Mouse (Mus musculus): Measurements from ENCODE around the gene Zyg11b. TPM values are rescaled to one million over a fixed set of nuclear protein-coding genes. Genes with fewer than 3 reads are reported as not detected.

Gene Zyg11b
- polyA plus RNA-seq, 1 experiment from 2014 or later: 6.3 TPM

DNA sequence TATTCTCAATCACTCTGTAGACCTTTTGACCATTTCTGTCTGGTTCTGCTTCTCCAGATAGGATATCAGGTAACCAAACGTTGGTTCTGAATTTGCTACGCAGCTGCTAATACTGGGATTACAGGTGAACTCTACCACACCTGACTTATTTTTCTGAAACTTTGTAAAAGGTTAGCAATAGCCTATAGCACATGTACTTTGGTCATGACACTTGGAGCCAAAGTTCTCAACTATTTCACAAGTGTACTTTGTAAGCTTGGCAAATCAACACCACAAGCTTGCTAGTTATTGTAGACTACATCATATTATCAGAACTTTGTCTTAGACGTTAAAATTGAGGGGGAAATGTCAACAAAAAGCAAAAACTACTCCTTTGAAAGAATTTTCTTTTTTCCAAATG, 67.2 kb downstream of the Zyg11b start:
- WGBS: 82% methylated on average over 3 of the region's 3 CpGs
- Histone ChIP-seq H3K4me2 (no peak overlapping the region), H3K9me3 (no peaks in the 10 kb centered on the region), H3K36me3 (peaks cover 77% of the 10 kb centered on the region), H3K27ac (replicated peaks) (no peak overlapping the region), H3K4me3 (no peak overlapping the region), H3K4me1 (no peaks in the 10 kb centered on the region), H3K27me3 (replicated peaks) (no peaks in the 10 kb centered on the region), H3K9ac (no peak overlapping the region)
- ATAC-seq (ENCODE audit: extremely low read depth, insufficient number of reproducible peaks, low FRiP score, low TSS enrichment): no peak

DNA sequence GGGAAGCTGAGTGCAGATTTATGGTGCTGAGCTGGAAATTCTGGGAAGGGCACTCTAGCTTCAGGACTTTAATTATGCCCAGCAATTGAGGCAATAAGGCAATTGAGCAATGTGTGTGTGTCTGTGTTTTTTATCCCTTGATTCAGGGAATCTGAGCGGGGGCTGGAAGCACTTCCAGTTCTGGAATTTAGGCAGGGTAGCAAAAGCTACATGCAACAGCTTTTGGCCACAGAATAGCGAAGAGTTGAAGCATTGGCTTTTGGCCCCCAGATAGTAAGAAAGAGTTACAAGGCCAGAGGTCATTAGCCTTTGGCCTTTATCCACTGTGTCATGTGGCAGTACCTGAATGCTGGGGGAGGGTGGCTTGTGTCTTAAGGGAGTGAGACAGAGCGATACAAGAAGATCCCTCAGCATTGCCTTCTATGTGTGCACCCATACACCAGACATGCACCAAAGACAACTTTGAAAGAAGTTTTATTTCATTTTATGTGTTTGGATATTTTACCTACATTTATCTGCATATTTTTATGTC, 75.5 kb downstream of the Zyg11b start:
- H3K4me3 ChIP-seq: no peak overlapping the region
- H3K36me3 ChIP-seq: no peaks in the 10 kb centered on the region
- no peaks in the 10 kb centered on the region for H3K9me3 ChIP-seq
- H3K27ac ChIP-seq (replicated peaks): no peak overlapping the region
- peaks cover 12% of the 10 kb centered on the region; the same call in 1 of the 2 replicates for H3K27me3 ChIP-seq (replicated peaks)
- 0 out of 2 replicates have a peak, but pooled peaks cover 3% of the 10 kb centered on the region for H3K4me1 ChIP-seq
- WGBS: 69% methylated on average over 3 of the region's 3 CpGs
- ATAC-seq (ENCODE audit: extremely low read depth, insufficient number of reproducible peaks, low FRiP score, low TSS enrichment): no peak
- H3K4me2 ChIP-seq: no peak overlapping the region
- no peak overlapping the region for H3K9ac ChIP-seq

DNA sequence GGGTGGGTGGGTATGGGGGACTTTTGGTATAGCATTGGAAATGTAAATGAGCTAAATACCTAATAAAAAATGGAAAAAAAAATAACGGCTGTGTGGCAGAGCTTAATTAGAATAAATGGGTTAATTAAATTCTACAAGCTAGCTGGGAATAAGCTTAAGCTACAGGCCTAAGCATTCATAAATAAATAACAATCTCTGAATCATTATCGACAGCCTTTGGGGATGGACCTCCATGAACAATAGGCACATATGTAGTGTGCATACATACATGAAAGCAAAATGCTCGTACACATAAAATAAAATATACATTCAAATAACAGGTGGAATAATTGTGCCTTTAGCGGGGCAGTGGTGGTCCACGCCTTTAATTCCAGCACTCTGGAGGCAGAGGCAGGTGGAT, 78.4 kb downstream of the Zyg11b start:
- no peak overlapping the region for H3K27ac ChIP-seq (replicated peaks)
- H3K9me3 ChIP-seq: no peaks in the 10 kb centered on the region
- H3K4me1 ChIP-seq: peaks cover 19% of the 10 kb centered on the region
- 83% methylated on average over 5 of the region's 5 CpGs for WGBS
- H3K36me3 ChIP-seq: no peaks in the 10 kb centered on the region
- H3K4me3 ChIP-seq: no peak overlapping the region
- ATAC-seq (ENCODE audit: extremely low read depth, insufficient number of reproducible peaks, low FRiP score, low TSS enrichment): no peak
- H3K4me2 ChIP-seq: no peak overlapping the region
- peaks cover 39% of the 10 kb centered on the region for H3K27me3 ChIP-seq (replicated peaks)
- no peak overlapping the region for H3K9ac ChIP-seq

DNA sequence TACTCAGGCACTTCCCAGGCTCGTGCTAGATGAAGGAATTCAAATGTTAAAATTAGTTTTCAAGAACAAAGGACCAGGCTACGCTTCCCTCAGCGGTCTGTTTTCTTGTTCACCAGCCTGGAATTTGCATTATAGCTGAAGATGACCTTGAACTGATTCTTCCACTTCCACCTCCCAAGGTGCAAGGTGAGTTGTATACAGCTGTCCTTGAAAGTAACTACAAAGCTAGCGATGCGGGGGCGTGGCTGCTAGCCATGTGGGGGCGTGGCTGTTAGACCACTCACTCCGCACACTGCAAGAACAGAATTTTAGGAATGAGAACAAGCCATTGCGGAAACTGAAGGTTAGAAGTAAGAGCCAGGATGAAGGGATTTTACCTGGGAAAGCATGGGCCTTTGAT, 81.9 kb downstream of the Zyg11b start:
- Histone ChIP-seq H3K4me3 (peak overlapping the region; percentile 27), H3K4me2 (peak overlapping the region; percentile 59), H3K4me1 (peaks cover 20% of the 10 kb centered on the region), H3K27ac (replicated peaks) (no peak overlapping the region), H3K9ac (0 out of 2 replicates have a peak overlapping the region, but pooled peaks have one; percentile 44), H3K9me3 (no peaks in the 10 kb centered on the region), H3K36me3 (no peaks in the 10 kb centered on the region), H3K27me3 (replicated peaks) (peaks cover 71% of the 10 kb centered on the region)
- ATAC-seq (ENCODE audit: extremely low read depth, insufficient number of reproducible peaks, low FRiP score, low TSS enrichment): no peak
- 4% methylated on average over 9 of the region's 9 CpGs for WGBS

DNA sequence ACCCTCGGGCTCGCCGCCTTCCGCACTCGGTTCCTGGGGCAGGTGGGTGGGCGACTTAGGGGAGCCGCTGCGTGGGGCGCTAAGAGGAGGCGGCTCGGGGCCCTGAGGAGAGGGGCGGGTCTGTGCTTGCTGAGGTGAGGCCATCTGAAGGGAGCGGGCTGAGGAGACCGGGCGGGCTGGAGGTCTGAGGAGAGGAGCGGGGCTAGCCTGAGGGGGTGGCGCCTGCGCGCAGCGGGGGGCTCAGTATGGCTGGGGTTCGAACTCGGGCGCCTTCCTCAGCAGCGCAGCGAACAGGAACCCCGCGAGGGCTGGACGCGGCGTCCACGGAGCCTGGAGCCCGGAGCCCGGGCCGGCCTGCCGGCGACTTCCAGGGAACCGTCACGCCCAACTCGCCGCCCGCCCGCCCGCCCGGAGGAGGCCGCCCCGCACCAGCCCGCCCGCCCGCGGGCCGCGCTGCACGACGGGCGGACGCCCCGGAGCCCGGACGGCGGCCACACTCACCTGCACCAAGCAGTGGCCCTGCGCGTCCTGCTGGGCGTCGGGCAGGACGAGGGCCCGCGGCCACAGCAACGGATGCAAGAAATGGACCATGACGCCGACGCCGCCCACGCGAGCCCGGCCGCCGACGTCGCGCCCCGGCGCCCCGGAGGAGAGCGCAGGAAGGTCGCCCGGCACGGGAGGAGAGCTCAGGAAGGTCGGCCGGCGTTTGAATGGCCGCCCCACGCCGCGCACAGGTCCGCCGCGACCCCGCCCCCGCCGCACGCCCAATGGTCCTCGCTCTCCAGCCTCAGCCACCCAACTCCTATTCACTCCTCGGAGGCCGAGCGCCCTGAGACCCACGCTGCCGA, 83.3 kb downstream of the Zyg11b start, which contains the start of gene Zyg11a:
TSS of gene Zyg11a (minus strand) at position 717 of the 848 bp plus-strand sequence.
- Histone ChIP-seq H3K27me3 (replicated peaks) (peaks cover 71% of the 10 kb centered on the region), H3K27ac (replicated peaks) (no peak within 1 kb of the TSS), H3K9ac (peak within 1 kb of the TSS; percentile 55), H3K4me3 (peak within 1 kb of the TSS; percentile 56), H3K4me2 (peak within 1 kb of the TSS; percentile 77), H3K36me3 (no peaks in the 10 kb centered on the region), H3K9me3 (no peaks in the 10 kb centered on the region), H3K4me1 (peaks cover 20% of the 10 kb centered on the region)
- no peak; the same call in 1 of the 2 replicates for ATAC-seq (ENCODE audit: extremely low read depth, insufficient number of reproducible peaks, low FRiP score, low TSS enrichment)
- WGBS: 2% methylated on average over 80 of the region's 107 CpGs

DNA sequence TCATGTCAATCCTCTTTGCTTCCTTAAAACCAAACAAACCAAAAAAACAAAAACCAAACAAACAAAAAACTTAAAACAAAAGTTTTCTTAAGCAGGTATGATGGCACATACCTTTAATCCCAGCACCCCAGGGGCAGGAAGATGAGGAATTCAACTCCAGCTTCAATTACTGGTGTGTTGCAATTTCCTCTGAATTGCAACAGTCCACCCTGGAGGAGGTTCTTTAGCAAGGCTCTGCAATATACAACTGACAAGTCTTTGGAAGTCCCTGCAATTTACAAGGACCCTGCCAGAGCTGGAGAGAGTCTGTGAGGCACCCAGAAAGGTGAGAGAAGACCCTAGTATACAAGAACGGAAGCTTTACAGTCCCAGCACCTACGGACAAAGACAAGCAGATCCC, 87.9 kb downstream of the Zyg11b start:
- WGBS: 77% methylated on average over 2 of the region's 2 CpGs
- H3K27me3 ChIP-seq (replicated peaks): peaks cover 37% of the 10 kb centered on the region
- no peak overlapping the region for H3K4me3 ChIP-seq
- H3K27ac ChIP-seq (replicated peaks): no peak overlapping the region
- no peaks in the 10 kb centered on the region for H3K9me3 ChIP-seq
- H3K36me3 ChIP-seq: no peaks in the 10 kb centered on the region
- H3K4me2 ChIP-seq: no peak overlapping the region
- H3K9ac ChIP-seq: no peak overlapping the region
- H3K4me1 ChIP-seq: peaks cover 8% of the 10 kb centered on the region
- ATAC-seq (ENCODE audit: extremely low read depth, insufficient number of reproducible peaks, low FRiP score, low TSS enrichment): no peak

DNA sequence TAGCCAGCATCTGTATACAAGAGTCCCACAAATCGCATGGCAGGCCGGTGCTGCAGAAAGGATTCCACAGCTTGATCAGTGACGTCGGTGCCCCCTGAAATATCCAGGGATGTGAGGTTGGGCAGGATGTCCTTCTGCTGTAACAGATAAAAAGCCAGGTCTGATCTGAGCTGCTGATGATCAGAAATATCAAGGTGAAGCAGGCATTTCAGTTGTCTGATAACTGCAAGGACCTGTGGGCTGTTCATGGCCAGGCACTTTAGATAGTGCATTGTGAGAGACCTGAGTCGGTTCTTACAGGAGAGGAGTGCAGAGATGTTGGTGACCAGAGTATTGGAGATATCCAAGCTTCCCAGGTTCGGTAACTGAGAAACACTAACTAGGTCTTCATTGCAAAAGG, 96.3 kb downstream of the Zyg11b start:
- no peak for ATAC-seq (ENCODE audit: extremely low read depth, insufficient number of reproducible peaks, low FRiP score, low TSS enrichment)

DNA sequence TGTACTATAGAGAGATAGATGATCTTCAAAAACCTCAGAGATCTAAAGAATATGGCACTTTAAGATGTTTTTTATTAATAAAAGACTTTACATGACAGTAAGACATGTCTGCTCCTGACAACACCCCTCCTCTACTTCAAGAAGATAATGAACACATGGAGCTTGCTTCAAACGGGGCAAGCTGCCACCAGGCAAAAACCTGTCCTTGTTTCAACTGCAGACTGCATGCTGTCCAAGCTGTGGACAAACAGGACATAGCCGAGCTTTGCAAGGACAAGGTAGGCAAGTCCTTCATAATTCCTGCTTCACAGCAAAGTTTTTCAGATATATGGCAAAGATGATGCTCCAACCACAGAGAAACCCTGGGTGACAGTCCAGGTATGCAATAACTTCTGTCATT, 101.7 kb downstream of the Zyg11b start:
- H3K4me3 ChIP-seq: no peak overlapping the region
- 50% methylated on average over 2 of the region's 2 CpGs for WGBS
- no peaks in the 10 kb centered on the region for H3K27me3 ChIP-seq (replicated peaks)
- no peak overlapping the region for H3K27ac ChIP-seq (replicated peaks)
- no peaks in the 10 kb centered on the region for H3K4me1 ChIP-seq
- no peak overlapping the region for H3K4me2 ChIP-seq
- ATAC-seq (ENCODE audit: extremely low read depth, insufficient number of reproducible peaks, low FRiP score, low TSS enrichment): no peak
- no peak overlapping the region for H3K9ac ChIP-seq
- no peaks in the 10 kb centered on the region for H3K36me3 ChIP-seq
- H3K9me3 ChIP-seq: no peaks in the 10 kb centered on the region

More for the DNA sequence above, 96.3 kb downstream of the Zyg11b start:
- Histone ChIP-seq H3K36me3 (no peaks in the 10 kb centered on the region), H3K4me3 (no peak overlapping the region), H3K27ac (replicated peaks) (no peak overlapping the region), H3K9me3 (no peaks in the 10 kb centered on the region), H3K9ac (no peak overlapping the region), H3K4me1 (no peaks in the 10 kb centered on the region), H3K27me3 (replicated peaks) (no peaks in the 10 kb centered on the region; the same call in 1 of the 2 replicates), H3K4me2 (no peak overlapping the region)
- 68% methylated on average over 6 of the region's 6 CpGs for WGBS

DNA sequence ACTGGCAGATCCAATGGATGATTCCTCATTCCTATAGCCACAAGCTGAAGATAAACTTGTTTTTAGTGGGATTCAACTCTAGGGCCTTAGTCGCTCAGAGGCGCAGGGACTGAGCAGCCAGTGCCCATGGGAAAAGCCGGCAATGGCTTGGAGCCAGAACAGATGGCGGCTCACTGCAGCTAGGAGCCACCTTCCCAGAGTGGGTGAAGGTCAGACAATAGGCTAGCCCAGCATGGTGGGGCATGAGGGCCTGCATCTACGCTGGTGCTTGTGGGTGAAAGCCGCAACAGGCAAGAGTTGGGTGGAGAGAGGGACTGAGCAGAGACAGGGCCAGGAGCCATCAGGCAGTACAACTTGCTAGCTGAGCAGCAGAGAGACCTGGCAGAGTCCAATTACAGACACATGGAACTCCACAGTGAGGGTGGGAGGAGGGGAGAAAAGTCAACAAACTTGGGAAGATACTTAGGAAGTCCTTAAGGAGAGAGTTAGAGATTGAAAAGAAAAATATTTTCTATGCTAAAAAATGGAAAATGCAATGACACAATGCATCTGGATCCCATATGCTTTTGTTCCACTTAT, 104.5 kb downstream of the Zyg11b start:
- H3K4me3 ChIP-seq: no peak overlapping the region
- H3K36me3 ChIP-seq: no peaks in the 10 kb centered on the region
- 56% methylated on average over 6 of the region's 6 CpGs for WGBS
- H3K4me1 ChIP-seq: no peaks in the 10 kb centered on the region
- no peaks in the 10 kb centered on the region for H3K9me3 ChIP-seq
- H3K27me3 ChIP-seq (replicated peaks): no peaks in the 10 kb centered on the region
- no peak overlapping the region for H3K4me2 ChIP-seq
- H3K27ac ChIP-seq (replicated peaks): no peak overlapping the region
- no peak overlapping the region for H3K9ac ChIP-seq
- no peak for ATAC-seq (ENCODE audit: extremely low read depth, insufficient number of reproducible peaks, low FRiP score, low TSS enrichment)

DNA sequence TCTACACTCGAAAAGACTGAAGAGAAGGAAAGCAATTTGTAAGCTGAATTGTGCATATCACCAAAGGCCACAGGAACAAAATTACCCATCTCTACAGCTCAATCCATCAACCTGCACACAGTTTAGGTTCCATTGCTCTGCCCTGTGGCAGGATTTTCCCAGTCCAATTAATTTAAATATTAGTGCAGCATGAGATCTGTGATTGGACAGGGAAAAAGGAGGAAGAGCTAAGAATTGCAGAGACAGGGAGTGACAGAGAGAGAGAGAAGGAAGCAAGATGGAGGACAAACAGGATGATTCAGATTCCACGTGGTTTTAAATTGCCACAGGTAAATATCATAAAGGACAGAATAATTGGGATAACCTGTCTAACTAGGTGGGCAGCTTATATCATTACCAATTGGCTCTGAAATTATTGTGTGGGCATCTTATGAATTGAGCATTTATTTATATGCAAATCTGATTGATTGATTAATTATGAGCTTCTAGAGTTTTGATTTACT, 108.0 kb downstream of the Zyg11b start:
- Histone ChIP-seq H3K36me3 (no peaks in the 10 kb centered on the region), H3K4me1 (no peaks in the 10 kb centered on the region), H3K27me3 (replicated peaks) (no peaks in the 10 kb centered on the region), H3K9me3 (no peaks in the 10 kb centered on the region), H3K4me2 (no peak overlapping the region), H3K4me3 (no peak overlapping the region), H3K27ac (replicated peaks) (no peak overlapping the region), H3K9ac (no peak overlapping the region)
- WGBS: 66% methylated on average over 2 of the region's 2 CpGs
- no peak for ATAC-seq (ENCODE audit: extremely low read depth, insufficient number of reproducible peaks, low FRiP score, low TSS enrichment)

DNA sequence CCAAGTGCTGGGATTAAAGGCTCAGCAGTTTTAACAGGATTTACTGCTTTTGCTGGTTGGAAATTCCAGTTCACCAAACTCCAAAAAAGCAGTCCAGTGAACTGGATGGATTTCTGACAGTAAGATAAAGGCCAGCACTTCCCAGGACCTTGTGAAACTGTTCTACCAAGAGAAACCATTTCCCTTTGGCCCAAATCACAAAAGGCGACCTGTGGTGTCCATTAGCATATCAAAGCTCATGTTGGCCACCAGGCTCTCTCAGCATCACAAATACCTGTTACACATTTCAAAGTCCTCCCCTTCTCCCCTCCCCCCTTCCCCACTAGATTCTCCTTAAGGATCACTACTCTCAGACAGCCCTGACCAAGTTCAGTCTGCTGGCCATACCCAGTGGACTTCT, 118.6 kb downstream of the Zyg11b start:
- ATAC-seq (ENCODE audit: extremely low read depth, insufficient number of reproducible peaks, low FRiP score, low TSS enrichment): no peak
- Histone ChIP-seq H3K4me1 (no peaks in the 10 kb centered on the region), H3K4me3 (no peak overlapping the region), H3K27me3 (replicated peaks) (no peaks in the 10 kb centered on the region), H3K4me2 (no peak overlapping the region), H3K36me3 (no peaks in the 10 kb centered on the region), H3K9ac (no peak overlapping the region), H3K9me3 (no peaks in the 10 kb centered on the region), H3K27ac (replicated peaks) (no peak overlapping the region)
- 59% methylated on average over 1 of the region's 1 CpGs for WGBS

Measured in heart, embryonic 13.5 days (tissue).